Mouse (Mus musculus): ENCODE measurements at regions not wholly inside any gene's neighbourhood (a gene's known extent, or its start where the extent isn't known, plus 50 kb on each side); places are given as distances from the start of the nearest gene placed in this dataset.

GRCm38 (mm10) chr14:115041336-115042054 lies 50.5 kb upstream of the Gpc5 start:
- TF ChIP-seq CTCF (IDR thresholded peaks at IDR 0.05; ENCODE audit: insufficient read depth, low read length) = no peak
- TF ChIP-seq POLR2A (IDR thresholded peaks at IDR 0.05; ENCODE audit: borderline replicate concordance, extremely low read depth, low read depth, low read length) = no peak
